Mouse (Mus musculus) c-Kit-positive CD71-positive TER-119-negative erythroid progenitor cells, embryonic 14.5 days (primary cell): Measurements from ENCODE around the gene Fbxo3.
"Not testable (repeated sequence)": the region's sequence is repeated elsewhere in the genome, so short reads cannot be mapped to it uniquely, and the experiment has no call there.

Source experiments
- DNase-seq: peaks from one replicate; pipeline ENCODE4 v3.0.0-alpha.2; 2013; ENCODE audit warnings: low read depth

The Fbxo3 gene

GRCm38 (mm10) chr2:104036316-104036715, 8.8 kb downstream of the Fbxo3 start:
- DNase-seq = no peak

- DNase-seq = no peak
These were observed 10.7 kb downstream of the Fbxo3 start for GRCm38 (mm10) chr2:104038236-104038635.

- no peak for DNase-seq
These were observed 14.1 kb downstream of the Fbxo3 start for GRCm38 (mm10) chr2:104041632-104042031.

DNA sequence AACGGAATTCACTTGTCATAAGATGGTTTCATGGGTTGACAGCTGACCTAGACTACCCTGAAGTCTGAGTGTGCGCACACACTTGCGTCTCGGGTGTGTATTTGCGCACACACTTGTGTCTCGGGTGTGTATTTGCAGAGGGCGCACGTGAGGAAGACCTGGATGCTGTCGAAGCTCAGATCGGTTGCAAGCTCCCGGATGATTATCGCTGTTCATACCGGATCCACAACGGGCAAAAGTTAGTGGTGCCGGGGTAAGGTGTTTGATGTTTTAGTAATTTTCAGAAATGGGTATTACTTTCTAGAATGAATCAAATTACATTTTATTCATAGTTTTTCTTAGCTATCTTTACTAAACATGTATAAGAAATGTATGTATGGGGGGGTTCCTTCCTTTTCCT, 15.2 kb downstream of the Fbxo3 start:
- DNase-seq = no peak

DNA sequence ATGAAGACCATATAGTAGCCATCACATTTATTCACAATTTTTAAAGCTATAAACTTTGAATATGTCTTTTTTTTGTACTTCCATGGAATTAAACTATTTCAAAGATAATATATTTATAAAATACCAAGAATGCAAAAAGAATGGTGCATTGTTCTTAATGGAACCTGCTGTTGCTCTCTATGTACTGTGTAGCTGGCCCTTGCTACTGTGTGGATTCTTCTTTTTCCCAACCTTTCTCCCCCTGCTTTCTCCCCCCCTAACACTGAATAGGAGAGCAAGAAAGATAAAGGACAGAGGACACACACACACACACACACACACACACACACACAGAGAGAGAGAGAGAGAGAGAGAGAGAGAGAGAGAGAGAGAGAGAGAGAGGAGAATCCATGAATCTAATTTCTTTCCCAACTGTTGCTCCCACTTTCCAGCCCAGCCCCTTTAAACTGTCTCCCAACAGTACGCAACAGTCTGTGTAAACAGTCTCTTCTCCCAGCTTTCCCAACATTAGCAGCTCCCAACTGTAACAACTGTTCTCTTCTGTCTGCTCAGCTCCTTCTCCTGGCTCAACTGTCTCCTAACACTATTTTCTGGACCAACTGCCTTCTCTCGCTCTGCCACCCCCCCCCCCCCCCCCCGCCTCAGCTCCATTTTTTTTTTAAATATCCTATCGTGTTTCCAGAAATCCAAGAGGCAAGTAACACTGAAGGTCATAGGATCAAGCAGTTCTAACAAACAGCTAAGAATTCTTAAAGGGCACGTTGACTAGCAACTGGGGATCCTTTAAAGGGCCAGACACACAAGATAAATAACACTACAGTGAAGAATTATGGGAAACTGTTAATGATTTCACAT, 16.3 kb downstream of the Fbxo3 start:
- no peak for DNase-seq

GRCm38 (mm10) chr2:104044479-104045080, 17.1 kb downstream of the Fbxo3 start:
- no peak for DNase-seq

DNA sequence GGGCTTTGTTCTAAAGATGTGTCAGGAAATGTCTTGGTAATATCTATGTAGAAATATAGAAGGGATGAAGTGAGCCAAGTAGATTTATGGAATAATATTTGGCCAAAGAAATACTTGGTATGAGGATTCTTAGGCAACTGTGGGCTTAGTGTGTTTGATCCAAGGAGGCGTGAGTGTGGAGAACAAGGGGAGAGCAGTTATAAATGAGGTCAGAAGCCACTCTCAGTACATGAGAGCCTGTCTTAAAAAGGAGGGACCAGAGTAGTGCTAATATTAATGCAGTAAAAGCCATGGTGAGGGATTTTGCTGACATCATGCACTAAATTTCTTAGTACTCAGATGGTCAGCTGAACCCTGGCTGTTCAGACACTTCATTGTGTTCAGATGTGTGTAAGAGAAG, 30.9 kb downstream of the Fbxo3 start:
- no peak for DNase-seq

DNA sequence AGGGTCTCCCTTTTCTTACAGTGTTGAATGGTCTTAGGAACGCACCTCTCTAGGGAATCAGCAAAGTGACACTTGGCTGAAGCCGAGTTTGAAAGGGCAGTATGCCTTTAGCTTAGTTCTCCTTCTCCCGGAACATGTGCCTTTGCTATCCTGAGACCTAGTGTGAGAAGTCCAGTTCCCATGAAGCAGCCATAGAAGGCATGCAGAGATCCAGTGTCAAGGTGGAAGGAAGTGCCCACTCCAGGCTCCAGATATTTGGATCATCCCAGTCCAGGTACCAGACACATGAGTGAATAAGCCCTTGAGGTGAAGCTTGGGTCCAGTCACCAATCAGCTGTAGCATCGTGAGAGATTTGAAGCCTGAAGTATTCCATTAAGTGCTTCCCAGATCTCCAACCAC, 31.4 kb downstream of the Fbxo3 start:
- no peak for DNase-seq

DNA sequence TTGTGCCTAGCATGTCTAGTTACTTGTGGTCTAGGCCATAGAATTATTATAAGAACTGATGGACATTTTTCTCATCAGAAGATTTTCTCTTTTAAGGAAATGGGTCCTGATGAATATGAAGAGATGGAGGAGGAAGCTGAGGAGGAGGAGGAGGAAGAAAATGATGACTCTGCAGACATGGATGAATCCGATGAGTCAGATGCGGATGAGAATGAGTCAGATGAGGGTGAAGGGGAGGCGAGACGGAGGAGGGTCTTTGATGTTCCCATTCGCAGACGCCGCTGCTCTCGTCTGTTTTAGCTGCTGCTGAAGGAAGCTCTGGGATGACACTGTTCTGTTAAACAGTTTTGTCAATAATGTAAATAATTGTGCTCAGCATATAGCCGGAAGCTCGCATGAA, 32.3 kb downstream of the Fbxo3 start:
- no peak for DNase-seq

DNA sequence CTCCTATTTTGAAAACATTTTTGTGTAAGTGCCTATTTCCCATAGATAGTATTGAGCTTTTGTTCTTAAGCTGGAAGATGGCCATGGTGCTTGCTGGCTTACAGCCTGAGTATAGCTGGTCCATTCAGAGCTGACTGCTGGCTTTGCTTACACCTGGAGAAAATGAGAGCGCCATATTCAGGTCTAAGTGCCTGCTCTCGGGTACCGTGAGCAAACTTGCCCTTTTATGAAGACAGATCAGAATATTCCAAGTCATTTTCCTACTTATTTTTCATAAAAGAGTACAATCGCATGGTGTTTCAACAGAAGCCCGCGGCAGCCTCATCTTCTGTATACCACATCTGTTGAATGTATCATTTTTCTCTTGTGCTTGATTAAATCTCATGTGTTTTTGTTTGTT, 33.5 kb downstream of the Fbxo3 start:
- DNase-seq = no peak

- DNase-seq = no peak
These were observed 35.1 kb downstream of the Fbxo3 start for GRCm38 (mm10) chr2:104062665-104063064.

DNA sequence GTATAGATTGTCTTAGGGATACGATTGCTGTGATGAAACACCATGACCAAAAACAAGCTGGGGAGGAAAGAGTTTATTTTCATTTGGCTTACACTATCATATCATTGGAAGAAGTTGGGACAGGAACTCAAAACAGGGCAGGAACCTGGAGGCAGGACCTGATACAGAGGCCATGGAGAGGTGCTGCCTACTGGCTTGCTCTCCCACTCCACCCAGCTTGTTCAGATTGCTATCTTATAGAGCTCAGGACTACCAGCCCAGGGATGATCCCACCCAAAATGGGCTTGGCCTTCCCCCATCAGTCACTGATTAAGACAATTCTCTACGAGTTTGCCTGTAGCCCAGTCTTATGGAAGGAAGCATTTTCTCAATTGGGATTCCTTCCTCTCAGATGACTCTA, 36.6 kb downstream of the Fbxo3 start:
- no peak for DNase-seq

DNA sequence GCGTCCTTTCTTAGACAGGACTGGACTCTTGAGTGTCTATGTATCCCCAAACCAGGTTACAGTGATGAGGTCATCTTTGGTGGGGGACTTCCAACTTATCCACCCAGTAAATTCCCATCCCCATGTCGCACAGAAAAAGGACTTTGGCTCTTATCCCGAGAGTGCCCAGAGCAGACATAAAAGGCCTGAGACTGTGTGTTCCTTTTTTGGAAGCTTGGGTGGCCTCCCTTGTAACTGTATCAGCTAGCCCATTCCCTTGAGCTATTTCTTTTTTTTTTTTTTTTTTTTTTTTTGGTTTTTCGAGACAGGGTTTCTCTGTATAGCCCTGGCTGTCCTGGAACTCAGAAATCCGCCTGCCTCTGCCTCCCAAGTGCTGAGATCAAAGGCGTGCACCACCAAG, 38.0 kb downstream of the Fbxo3 start, which contains the start of gene Gm10912:
TSS of gene Gm10912 (plus strand) at position 301 of the 400 bp plus-strand sequence.
- DNase-seq = not testable (repeated sequence)

DNA sequence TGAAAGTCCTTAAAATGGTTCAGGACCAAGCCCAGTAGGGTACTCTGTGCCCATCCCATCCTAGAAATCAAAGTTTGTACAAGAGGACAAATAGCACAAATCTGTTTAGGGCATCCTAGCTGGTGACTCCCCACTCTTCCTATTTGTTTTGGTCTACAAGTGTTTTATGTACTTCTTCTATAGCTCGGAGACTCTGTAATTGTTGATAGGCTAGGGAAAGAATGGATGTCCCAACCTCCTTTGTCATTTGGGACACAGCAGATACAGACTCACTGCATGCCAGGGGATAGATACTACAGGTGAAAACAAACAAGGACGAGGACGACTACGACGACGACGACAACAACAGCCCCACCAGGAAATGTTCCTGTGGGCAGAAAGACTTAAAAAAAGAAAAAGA, 40.9 kb downstream of the Fbxo3 start, which contains the start of gene Gm10799:
TSS of gene Gm10799 (minus strand) at position 101 of the 400 bp plus-strand sequence.
- DNase-seq = not testable (repeated sequence)

GRCm38 (mm10) chr2:104069704-104070185, 42.2 kb downstream of the Fbxo3 start, which contains the start of gene Cd59b:
TSS of gene Cd59b (plus strand) at chr2:104069849.
- DNase-seq = peak; percentile 64

- peak; percentile 49 for DNase-seq
These were observed 50.8 kb downstream of the Fbxo3 start for GRCm38 (mm10) chr2:104078285-104078684.

DNA sequence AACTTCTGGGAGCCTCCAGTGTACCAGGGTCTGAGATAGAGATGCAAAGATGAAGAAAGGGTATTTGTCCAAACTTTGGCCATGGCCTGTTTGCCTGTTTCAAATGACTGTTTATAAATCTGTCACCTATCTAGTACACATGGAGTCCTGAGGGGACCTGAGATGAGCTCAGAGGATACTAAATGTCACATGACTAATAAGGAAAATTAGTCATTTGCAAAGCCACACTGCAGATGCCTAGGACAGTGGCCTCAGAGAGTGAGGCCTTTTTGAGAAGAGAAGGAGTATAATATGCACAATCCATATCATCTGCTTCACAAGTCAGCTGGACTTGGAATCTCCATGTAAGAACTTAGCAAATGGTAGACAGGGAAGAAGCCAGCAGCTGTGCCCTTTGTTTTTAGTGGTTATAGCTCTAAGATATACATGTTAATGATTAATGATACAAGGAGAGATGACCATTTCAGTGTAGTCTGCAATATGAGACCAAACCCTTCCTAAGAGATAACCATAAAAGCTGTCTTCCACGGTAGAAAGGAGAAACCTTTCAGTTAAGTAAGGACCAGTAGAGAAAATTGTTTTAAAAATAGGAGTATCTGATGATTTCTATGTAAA, 54.0 kb downstream of the Fbxo3 start:
- DNase-seq = not testable (repeated sequence)

DNA sequence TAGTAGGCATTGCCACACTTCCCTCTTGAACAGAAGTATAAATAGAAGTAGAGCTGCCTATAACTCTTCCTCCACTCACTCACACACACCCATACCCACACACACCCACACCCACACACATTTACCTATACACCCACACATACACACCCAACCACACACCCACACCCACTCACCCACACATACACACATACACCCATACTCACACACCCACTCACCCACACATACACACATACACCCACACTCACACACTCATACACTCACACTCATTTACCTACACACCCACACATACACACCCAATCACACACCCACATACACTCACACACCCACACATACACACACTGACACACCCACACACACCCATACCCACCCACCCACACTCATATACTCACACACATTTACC, 55.0 kb downstream of the Fbxo3 start:
- DNase-seq = no peak

GRCm38 (mm10) chr2:104084027-104084426, 56.5 kb downstream of the Fbxo3 start:
- not testable (repeated sequence) for DNase-seq

DNA sequence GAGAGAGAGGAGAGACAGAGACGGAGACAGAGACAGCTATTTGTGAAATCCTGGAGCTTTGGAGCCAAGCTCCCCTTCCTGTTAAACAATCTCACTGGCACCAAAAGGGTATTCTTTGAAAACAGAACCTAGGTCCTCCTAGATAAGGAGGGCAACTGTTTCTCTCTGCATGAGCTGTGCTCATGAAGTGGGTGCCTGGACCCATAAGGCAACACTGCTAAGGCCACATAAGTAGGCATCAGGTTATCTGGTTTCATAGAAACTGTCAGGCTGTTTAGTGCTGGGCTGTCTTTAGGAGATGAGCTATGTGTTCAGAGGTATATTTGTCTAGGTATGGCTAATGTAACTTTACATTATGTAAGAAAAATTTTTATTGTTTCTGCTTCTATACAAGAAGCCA, 60.0 kb downstream of the Fbxo3 start:
- DNase-seq = peak; percentile 67

DNA sequence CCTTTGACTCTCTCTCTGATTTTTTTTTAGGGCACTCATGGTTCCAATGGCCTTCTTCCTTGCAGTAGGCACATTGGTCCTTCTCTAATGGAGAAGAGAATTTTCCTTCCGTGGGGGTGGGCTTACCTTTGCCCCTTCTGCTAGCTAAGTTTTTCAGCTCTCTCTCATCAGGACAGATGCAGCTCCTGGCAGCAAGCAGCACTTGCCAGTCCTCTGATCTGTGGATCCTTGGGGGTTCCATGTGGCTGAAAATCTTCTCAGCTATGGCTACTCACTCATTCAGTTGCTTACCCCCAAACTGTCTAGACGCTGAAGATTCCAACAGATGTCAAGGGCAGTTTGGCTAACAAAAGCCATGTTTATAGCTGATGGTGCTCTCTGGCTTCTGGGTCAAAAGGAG, 65.8 kb downstream of the Fbxo3 start:
- no peak for DNase-seq

DNA sequence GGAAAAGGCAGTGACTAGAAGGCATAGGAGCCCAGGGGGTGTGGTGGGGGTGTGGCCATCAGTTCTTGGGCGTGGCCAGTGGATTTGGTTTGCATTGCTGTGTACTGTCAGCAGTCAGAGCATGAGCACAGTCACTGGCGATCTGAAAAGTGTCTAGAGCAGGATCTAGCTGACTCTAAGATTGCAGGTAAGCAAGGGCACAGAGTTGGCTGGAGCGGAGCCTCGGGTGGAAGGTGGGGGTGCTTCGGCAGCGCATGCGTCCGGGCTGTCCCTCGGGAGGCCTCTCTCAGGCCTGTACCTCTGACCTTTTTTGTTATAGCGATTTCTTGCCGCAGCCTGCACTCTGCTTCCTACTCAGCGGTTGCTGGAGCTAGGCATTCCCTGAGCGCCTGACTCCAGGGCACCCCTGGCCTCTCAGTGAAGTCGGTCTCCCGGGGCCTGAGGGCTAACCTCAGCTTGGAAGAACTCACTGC, 68.3 kb downstream of the Fbxo3 start, which contains the start of gene Cd59a:
TSS of gene Cd59a (plus strand) at position 61 of the 473 bp plus-strand sequence.
- peak; percentile 91 for DNase-seq
